Mouse (Mus musculus) olfactory bulb, adult 2 months (tissue): ENCODE results near the gene Gtf2f1. TPM values are rescaled to one million over a fixed set of nuclear protein-coding genes. Genes with fewer than 3 reads are reported as not detected.

Experiments used
- H3K27ac ChIP-seq: fragments of 200-500 bp; 2 replicates; pipeline ENCODE4 v1.5.1; 2012; ENCODE audit warnings: low read depth, low read length; ENCODE audit not compliant: insufficient read depth
- H3K4me1 ChIP-seq: fragments of 200-500 bp; 2 replicates; pipeline ENCODE4 v1.6.1; 2012; ENCODE audit warnings: low read length; ENCODE audit not compliant: control insufficient read depth, insufficient read depth
- H3K4me3 ChIP-seq: fragments of 200-500 bp; 2 replicates; pipeline ENCODE4 v1.5.1; 2012; ENCODE audit warnings: mild to moderate bottlenecking, low read depth, low read length, moderate library complexity; ENCODE audit not compliant: insufficient read depth
- CTCF ChIP-seq: fragments of 200-500 bp; IDR thresholded peaks from 2 replicates; pipeline ENCODE4 v1.5.1; 2012; ENCODE audit warnings: low read depth, mild to moderate bottlenecking, low read length, moderate library complexity; ENCODE audit not compliant: insufficient read depth
- POLR2A ChIP-seq: fragments of 200-500 bp; IDR thresholded peaks from 2 replicates; pipeline ENCODE4 v1.6.1; 2012; ENCODE audit warnings: mild to moderate bottlenecking, low read depth, low read length, moderate library complexity; ENCODE audit not compliant: insufficient read depth
- WGBS: fragments of 180-500 bp; shearing (Covaris S2); methylation state at CpG from one replicate; pipeline ENCODE4 v1.1.7; 2018; 5-methylcytosine and 5-hydroxymethylcytosine counted together
- polyA plus RNA-seq: library from polyadenylated mRNA; stranded (reverse); fragments of >200 nt; gene quantifications from 2 replicates; pipeline ENCODE4 v1.2.4, GENCODE M21; 2012; ENCODE audit warnings: low replicate concordance; ENCODE audit not compliant: missing spikeins, insufficient read depth, insufficient read length

Gene Gtf2f1
- polyA plus RNA-seq, 1 experiment, result not detected

DNA sequence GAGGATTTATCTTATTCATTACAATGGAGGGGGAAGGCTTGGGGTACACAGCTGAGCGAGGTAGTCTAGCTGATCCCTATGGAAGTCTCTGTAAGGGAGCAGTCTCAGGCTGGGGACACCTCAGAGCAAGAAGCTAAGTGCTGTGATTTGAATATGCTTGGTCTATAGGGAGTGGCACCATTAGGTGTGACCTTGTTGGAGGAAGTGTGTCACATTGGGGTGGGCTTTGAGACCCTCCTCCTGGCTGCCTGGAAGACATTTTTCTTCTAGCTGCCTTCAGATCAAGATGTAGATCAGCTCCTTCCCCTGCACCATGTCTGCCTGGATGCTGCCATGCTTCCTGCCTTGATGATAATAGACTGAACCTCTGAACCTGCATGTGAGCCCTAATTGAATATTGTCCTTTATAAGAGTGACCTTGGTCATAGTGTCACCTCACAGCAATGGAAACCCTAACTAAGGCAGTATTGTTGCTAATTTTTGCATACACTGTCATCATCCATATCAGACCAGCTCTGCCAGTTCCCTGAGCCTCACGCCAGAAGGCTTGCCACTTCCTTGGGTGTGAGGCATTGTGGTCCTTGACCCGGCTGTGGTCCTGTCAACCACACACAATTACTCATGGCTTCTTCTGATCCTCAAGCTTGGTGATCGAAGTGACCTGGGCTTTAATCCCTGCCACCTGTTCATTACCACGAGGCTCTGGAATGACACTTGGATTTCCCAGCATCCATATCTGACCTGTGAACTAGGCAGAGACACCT is 48.3 kb downstream of the Gtf2f1 start:
- TF ChIP-seq CTCF (no peak), POLR2A (no peak)
- WGBS, result 83% methylated on average over 5 of the region's 5 CpGs
- no peaks in the 10 kb centered on the region for H3K4me1 ChIP-seq

DNA sequence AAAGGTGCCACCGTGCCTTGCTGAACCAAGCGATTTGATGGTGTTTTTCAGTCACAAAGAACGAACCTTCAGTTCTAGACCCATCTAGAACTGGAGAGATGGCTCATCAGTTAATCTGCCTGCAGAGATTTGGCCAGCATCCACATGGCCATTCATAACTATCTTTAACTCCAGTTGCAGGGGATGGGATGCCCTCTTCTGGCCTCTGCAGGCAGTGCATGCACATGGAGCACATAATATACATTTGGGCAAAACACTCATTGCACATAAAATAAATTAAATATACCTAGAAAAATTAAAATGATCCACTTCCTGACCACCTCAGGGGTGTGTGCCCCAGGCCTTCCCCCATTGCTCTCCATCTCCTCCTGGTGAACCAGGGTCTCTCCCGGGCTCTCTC is 49.2 kb downstream of the Gtf2f1 start:
- TF ChIP-seq CTCF, result no peak
- no peak for TF ChIP-seq POLR2A
- H3K4me3 ChIP-seq, result no peak overlapping the region
- no peak overlapping the region for H3K27ac ChIP-seq
- no peaks in the 10 kb centered on the region for H3K4me1 ChIP-seq
- 94% methylated on average over 4 of the region's 4 CpGs for WGBS

More for the DNA sequence above, 48.3 kb downstream of the Gtf2f1 start:
- H3K4me3 ChIP-seq, result no peak overlapping the region
- H3K27ac ChIP-seq, result no peak overlapping the region

DNA sequence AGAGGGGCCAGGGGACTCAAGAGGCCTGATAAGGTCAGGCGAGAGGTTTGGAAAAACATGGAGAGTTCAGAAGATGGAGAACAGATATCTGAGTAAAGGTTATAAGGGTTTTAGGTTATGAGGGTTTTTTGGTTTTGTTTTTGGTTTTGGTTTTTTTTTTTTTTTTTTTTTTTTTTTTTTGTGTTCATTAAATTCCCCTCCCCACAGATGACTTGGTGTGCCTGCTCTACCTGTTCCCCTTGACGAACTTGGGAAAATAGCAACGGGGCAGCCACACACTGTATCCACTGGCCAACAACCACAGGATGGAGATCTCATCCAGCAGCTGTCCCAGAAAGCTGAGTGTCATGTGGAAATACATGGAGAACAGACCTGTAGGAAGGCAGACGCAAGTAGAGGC is 52.4 kb downstream of the Gtf2f1 start:
- no peak for TF ChIP-seq CTCF
- no peak for TF ChIP-seq POLR2A
- Histone ChIP-seq H3K4me1 (no peaks in the 10 kb centered on the region), H3K4me3 (no peak overlapping the region), H3K27ac (no peak overlapping the region)
- 91% methylated on average over 4 of the region's 4 CpGs for WGBS

DNA sequence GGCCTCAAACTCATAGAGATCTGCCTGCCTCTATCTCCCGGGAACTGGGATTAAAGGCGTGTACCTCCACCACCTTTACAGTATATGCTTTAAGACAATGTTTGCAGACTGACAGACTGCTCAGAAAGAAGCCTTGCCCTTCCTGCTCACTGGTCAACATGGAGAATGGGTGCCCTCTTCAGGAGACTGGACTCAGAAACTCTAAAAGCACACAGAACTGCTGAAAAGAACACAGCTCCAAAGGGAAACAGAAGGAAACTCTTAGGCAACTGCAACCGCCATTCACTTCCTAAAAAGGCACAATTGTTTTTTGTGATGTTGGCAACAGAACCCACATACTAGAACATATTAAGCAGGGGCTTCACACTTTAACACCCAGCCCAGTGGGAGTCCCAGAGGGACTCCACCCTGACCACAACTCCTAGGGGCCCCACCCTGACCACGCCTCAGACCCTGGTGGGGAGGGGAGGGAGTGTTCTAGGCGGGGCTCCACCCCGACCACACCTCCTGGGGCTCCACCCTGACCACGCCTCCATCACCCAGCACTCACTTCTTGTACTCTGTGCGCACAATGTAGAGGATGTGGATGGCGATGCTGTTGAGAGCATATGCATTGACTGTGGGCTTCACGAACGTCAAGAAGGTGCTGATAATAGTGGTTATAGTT is 53.2 kb downstream of the Gtf2f1 start:
- TF ChIP-seq CTCF, result no peak
- TF ChIP-seq POLR2A, result no peak
- H3K4me1 ChIP-seq, result no peaks in the 10 kb centered on the region

DNA sequence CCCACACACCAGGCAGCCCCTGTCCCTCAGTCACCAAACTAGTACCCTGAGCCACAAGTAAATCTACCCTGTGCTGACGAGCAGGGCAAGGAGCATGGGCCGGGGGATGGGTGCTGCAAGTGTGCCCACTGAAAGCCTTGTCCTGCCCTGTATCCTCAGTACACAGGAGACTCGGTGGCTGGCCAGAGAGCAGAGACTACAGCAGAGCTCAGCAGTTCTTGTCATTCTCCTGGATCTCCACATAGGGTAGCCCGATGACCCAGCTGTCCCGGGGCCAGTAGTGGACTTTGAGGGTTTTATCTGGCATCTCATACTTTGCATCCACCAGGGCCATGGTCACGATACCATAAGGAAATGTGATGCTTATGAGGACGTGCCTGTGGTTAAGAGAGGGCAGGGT is 56.2 kb downstream of the Gtf2f1 start:
- Histone ChIP-seq H3K27ac (no peak overlapping the region), H3K4me3 (no peak overlapping the region), H3K4me1 (no peaks in the 10 kb centered on the region)
- TF ChIP-seq POLR2A (no peak), CTCF (no peak)
- WGBS, result 88% methylated on average over 7 of the region's 7 CpGs

More for the DNA sequence above, 53.2 kb downstream of the Gtf2f1 start:
- WGBS, result 33% methylated on average over 11 of the region's 11 CpGs
- Histone ChIP-seq H3K4me3 (no peak overlapping the region), H3K27ac (no peak overlapping the region)

Other genes starting within 250 kb of the Gtf2f1 start
- gene Dus3l, start 246.5 kb downstream of the Gtf2f1 start, polyA plus RNA-seq, result not detected in 2 replicates
- gene Prr22, start 241.0 kb downstream of the Gtf2f1 start, polyA plus RNA-seq, result not detected in 2 replicates
- gene Rfx2, start 180.3 kb downstream of the Gtf2f1 start, polyA plus RNA-seq, result not detected in 2 replicates
- not detected in 2 replicates for gene Acsbg2, start 136.8 kb downstream of the Gtf2f1 start, polyA plus RNA-seq
- gene 1700061G19Rik, start 135.8 kb downstream of the Gtf2f1 start, polyA plus RNA-seq, result not detected in 2 replicates
- not detected in 2 replicates for gene Mllt1, start 75.9 kb downstream of the Gtf2f1 start, polyA plus RNA-seq
- not detected in 2 replicates for gene Acer1, start 29.2 kb downstream of the Gtf2f1 start, polyA plus RNA-seq
- not detected in 2 replicates for gene Clpp, start 21.0 kb downstream of the Gtf2f1 start, polyA plus RNA-seq
- not detected in 2 replicates for gene Alkbh7, start 13.9 kb downstream of the Gtf2f1 start, polyA plus RNA-seq
- gene Pspn, start 11.3 kb downstream of the Gtf2f1 start, polyA plus RNA-seq, result not detected in 2 replicates
- gene Gm17949, start 181 bp upstream of the Gtf2f1 start, polyA plus RNA-seq, result not detected in 2 replicates
- gene Khsrp, start 20.2 kb upstream of the Gtf2f1 start, polyA plus RNA-seq, result 183 TPM in 1 of 2 replicates, not detected in the other
- gene Slc25a41, start 30.4 kb upstream of the Gtf2f1 start, polyA plus RNA-seq, result not detected in 2 replicates
- gene Crb3, start 47.8 kb upstream of the Gtf2f1 start, polyA plus RNA-seq, result not detected in 2 replicates
- gene Slc25a23, start 48.6 kb upstream of the Gtf2f1 start, polyA plus RNA-seq, result 526 and 583 TPM in 2 replicates
- not detected in 2 replicates for gene Dennd1c, start 67.2 kb upstream of the Gtf2f1 start, polyA plus RNA-seq
- gene Tubb4a, start 76.5 kb upstream of the Gtf2f1 start, polyA plus RNA-seq, result 276 TPM in 1 of 2 replicates, not detected in the other
- not detected in 2 replicates for gene Tnfsf9, start 94.0 kb upstream of the Gtf2f1 start, polyA plus RNA-seq
- not detected in 2 replicates for gene Cd70, start 138.5 kb upstream of the Gtf2f1 start, polyA plus RNA-seq
- gene Tnfsf14, start 182.9 kb upstream of the Gtf2f1 start, polyA plus RNA-seq, result not detected in 2 replicates
- gene C3, start 216.8 kb upstream of the Gtf2f1 start, polyA plus RNA-seq, result not detected in 2 replicates
- gene Gpr108, start 237.2 kb upstream of the Gtf2f1 start, polyA plus RNA-seq, result not detected in 2 replicates
- not detected in 2 replicates for gene Trip10, start 238.2 kb upstream of the Gtf2f1 start, polyA plus RNA-seq